15 mouse cellular contexts compared by ENCODE assay signal in the genomic region with DNA sequence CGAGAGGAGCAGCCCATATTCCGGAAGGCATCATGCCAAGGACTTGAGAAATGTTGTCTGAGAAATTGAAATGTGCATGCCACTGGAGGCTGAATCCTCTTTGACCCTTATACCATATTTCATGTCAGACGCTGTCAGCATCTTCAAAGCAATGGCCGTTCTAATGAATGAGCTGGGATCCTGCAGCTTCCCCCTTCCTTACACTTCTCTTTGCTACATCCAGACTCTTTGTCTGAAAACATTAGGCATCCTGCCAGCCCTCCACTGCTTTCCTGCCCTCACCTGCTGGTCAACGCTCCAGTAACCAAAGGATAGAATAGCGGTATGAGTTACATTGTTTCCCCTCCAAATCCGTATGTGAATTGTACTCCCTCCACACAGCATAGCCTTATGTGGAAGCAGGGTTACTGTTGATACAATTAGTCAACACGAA. TPM values are rescaled to one million over a fixed set of nuclear protein-coding genes. Genes with fewer than 3 reads are reported as not detected.
DNase-seq lines count a peak whose midpoint lies in the region; ATAC-seq lines count a peak whose summit lies in the region.
"Had no signal": no experiment of that assay in that cellular context is flagged by ENCODE, and none has a peak within 500 bp of the region (broad histone marks: within the 10 kb centered on the region; RNA-seq: fewer than 3 reads in every experiment).

No protein-coding gene starts in this region.

- no peak for DNase-seq in kidney, adult 11 months
- peak; percentile 65 for DNase-seq in adipocyte (ENCODE audit: low spot score)
- peak; percentile 34 to 59 for DNase-seq in adrenal gland, postnatal 36 days
- peak; percentile 70 for DNase-seq in kidney, postnatal 14 days
- no peak for DNase-seq in frontal cortex, postnatal 36 days (ENCODE audit: low spot score in 2 of 2)
- DNase-seq in left cerebral cortex, postnatal 36 days (ENCODE audit: low spot score in 2 of 2) = no peak
- DNase-seq: gastrocnemius, postnatal 14 days; thymus, postnatal 36 days had no signal

- H3K9ac ChIP-seq in kidney, embryonic 14.5 days (ENCODE audit: low read depth, low read length) = no peak overlapping the region
- H3K9ac ChIP-seq: heart, embryonic 15.5 days; liver, embryonic 14.5 days; midbrain, embryonic 13.5 days had no signal

- peak; percentile 82 for ATAC-seq in kidney, embryonic 14.5 days (ENCODE audit: low FRiP score, low TSS enrichment)
- ATAC-seq: intestine, embryonic 16.5 days; midbrain, embryonic 13.5 days had no signal

- no peaks in the 10 kb centered on the region for H3K9me3 ChIP-seq in kidney, embryonic 14.5 days (ENCODE audit: control insufficient read depth, low read length)
- H3K9me3 ChIP-seq: embryonic facial prominence, embryonic 10.5 days; heart, embryonic 15.5 days; midbrain, embryonic 13.5 days had no signal

- H3K4me1 ChIP-seq in kidney, embryonic 14.5 days (ENCODE audit: control insufficient read depth, insufficient read depth, low read length) = peaks cover 17% of the 10 kb centered on the region
- H3K4me1 ChIP-seq: midbrain, embryonic 13.5 days had no signal

- H3K27ac ChIP-seq in kidney, embryonic 14.5 days (ENCODE audit: low read depth, low read length) = peak overlapping the region; percentile 39; the same call in 1 of the 2 replicates
- H3K27ac ChIP-seq: embryonic facial prominence, embryonic 10.5 days; heart, embryonic 15.5 days; left cerebral cortex, adult 2 months; liver, embryonic 14.5 days; midbrain, embryonic 13.5 days had no signal

- no peak overlapping the region for H3K4me3 ChIP-seq in kidney, embryonic 14.5 days (ENCODE audit: low read length)
- H3K4me3 ChIP-seq: embryonic facial prominence, embryonic 10.5 days; heart, embryonic 15.5 days; left cerebral cortex, adult 2 months; midbrain, embryonic 13.5 days had no signal

- intact Hi-C loops in left cerebral cortex, postnatal 36 days (cut with DNase I) = no loop called here

- H3K27me3 ChIP-seq in kidney, embryonic 14.5 days (ENCODE audit: control insufficient read depth, insufficient read depth, low read length) = no peaks in the 10 kb centered on the region
- H3K27me3 ChIP-seq: heart, embryonic 15.5 days had no signal

- no peak overlapping the region for H3K4me2 ChIP-seq in kidney, embryonic 14.5 days (replicated peaks; ENCODE audit: low read depth, low read length)
- H3K4me2 ChIP-seq: heart, embryonic 15.5 days; midbrain, embryonic 13.5 days had no signal

- H3K36me3 ChIP-seq in kidney, embryonic 14.5 days (ENCODE audit: control insufficient read depth, insufficient read depth, low read length) = no peaks in the 10 kb centered on the region
- H3K36me3 ChIP-seq: embryonic facial prominence, embryonic 10.5 days; heart, embryonic 15.5 days; midbrain, embryonic 13.5 days had no signal

- WGBS in kidney, embryonic 14.5 days = 17% methylated on average over 8 of the region's 8 CpGs

RNA-seq across cellular contexts. Expression of gene Tril, which starts 14.0 kb away (rescaled TPM):
- polyA plus RNA-seq in kidney, embryonic 14.5 days (2014; fragmentation: Nextera tagmentation; extraction: Ambion mirVana) = 65.5 and 94.9 TPM in 2 replicates
- total RNA-seq in adrenal gland, postnatal 36 days (2021) = 1 to 10 TPM; 6.8 to 7.9 TPM
- total RNA-seq in left cerebral cortex, postnatal 36 days (2021) = 10 to 100 TPM; 31.5 to 33.4 TPM

Comparison
In these comparisons a context has a peak if more than half of its experiments do, and no peak if none do; other contexts are left out.
1. DNase-seq: peak in adipocyte (single experiment), adrenal gland, postnatal 36 days (2 of 2) and kidney, postnatal 14 days (single experiment); none in kidney, adult 11 months (single experiment), frontal cortex, postnatal 36 days (0 of 2) and left cerebral cortex, postnatal 36 days (0 of 2).